Comparison of ENCODE assay signal across 14 mouse cellular contexts in the genomic region with DNA sequence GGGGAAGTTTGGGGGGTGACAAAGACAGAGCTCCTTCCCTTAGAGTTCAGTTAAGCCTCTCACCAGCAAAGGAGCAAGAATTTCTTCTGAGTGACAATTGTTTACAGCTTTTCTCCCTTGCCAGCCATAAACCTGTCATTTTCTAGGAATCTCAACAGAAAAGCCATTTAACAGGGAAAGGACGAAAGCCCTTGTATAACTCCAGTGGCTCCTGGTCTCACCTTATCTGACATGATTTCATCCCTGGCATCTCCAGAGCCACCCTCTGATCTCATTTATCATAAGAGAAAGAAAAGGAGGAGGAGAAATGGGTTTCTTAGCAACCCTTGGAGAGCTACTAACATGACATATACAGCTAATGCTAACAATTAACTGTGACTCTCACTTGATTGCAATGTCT. TPM values are rescaled to one million over a fixed set of nuclear protein-coding genes. Genes with fewer than 3 reads are reported as not detected.
DNase-seq lines count a peak whose midpoint lies in the region; ATAC-seq and TF ChIP-seq lines count a peak whose summit lies in the region.
"Had no signal": no experiment of that assay in that cellular context is flagged by ENCODE, and none has a peak within 500 bp of the region (broad histone marks: within the 10 kb centered on the region; RNA-seq: fewer than 3 reads in every experiment).

No protein-coding gene starts in this region.

- no peak for ATAC-seq in heart, embryonic 13.5 days (ENCODE audit: extremely low read depth, insufficient number of reproducible peaks, low FRiP score, low TSS enrichment)
- ATAC-seq in kidney, embryonic 16.5 days (ENCODE audit: low FRiP score, low TSS enrichment): no peak
- ATAC-seq: liver, postnatal 0 days; midbrain, embryonic 15.5 days had no signal

- peak overlapping the region; percentile 53 for H3K27ac ChIP-seq in heart, embryonic 13.5 days (replicated peaks)
- peak overlapping the region; percentile 61 for H3K27ac ChIP-seq in kidney, embryonic 16.5 days (ENCODE audit: low read length)
- H3K27ac ChIP-seq in cortical plate, adult 2 months (ENCODE audit: insufficient read depth, low read length): 0 out of 2 replicates have a peak overlapping the region, but pooled peaks have one; percentile 2
- H3K27ac ChIP-seq: hindbrain, embryonic 13.5 days; midbrain, embryonic 15.5 days; neural tube, embryonic 12.5 days had no signal

- no peaks in the 10 kb centered on the region for H3K36me3 ChIP-seq in heart, embryonic 13.5 days
- no peaks in the 10 kb centered on the region for H3K36me3 ChIP-seq in kidney, embryonic 16.5 days (ENCODE audit: insufficient read depth, low read length)
- H3K36me3 ChIP-seq: hindbrain, embryonic 13.5 days; midbrain, embryonic 15.5 days; neural tube, embryonic 12.5 days had no signal

- no peak overlapping the region for H3K9ac ChIP-seq in heart, embryonic 13.5 days
- H3K9ac ChIP-seq in kidney, embryonic 16.5 days (replicated peaks; ENCODE audit: low read length): no peak overlapping the region
- H3K9ac ChIP-seq: hindbrain, embryonic 13.5 days; liver, postnatal 0 days; midbrain, embryonic 15.5 days; neural tube, embryonic 12.5 days had no signal

- no peak overlapping the region for H3K4me3 ChIP-seq in heart, embryonic 13.5 days
- H3K4me3 ChIP-seq in kidney, embryonic 16.5 days (ENCODE audit: low read length): no peak overlapping the region
- no peak overlapping the region for H3K4me3 ChIP-seq in cortical plate, adult 2 months (ENCODE audit: insufficient read depth, low read length)
- H3K4me3 ChIP-seq: hindbrain, embryonic 13.5 days; midbrain, embryonic 15.5 days; neural tube, embryonic 12.5 days had no signal

- H3K9me3 ChIP-seq in heart, embryonic 13.5 days: no peaks in the 10 kb centered on the region
- no peaks in the 10 kb centered on the region for H3K9me3 ChIP-seq in kidney, embryonic 16.5 days (ENCODE audit: low read length)
- H3K9me3 ChIP-seq: hindbrain, embryonic 13.5 days; midbrain, embryonic 15.5 days; neural tube, embryonic 12.5 days had no signal

- H3K4me2 ChIP-seq in heart, embryonic 13.5 days: no peak overlapping the region
- H3K4me2 ChIP-seq in kidney, embryonic 16.5 days (replicated peaks; ENCODE audit: low read depth, low read length): no peak overlapping the region
- H3K4me2 ChIP-seq: hindbrain, embryonic 13.5 days; midbrain, embryonic 15.5 days; neural tube, embryonic 12.5 days had no signal

- H3K4me1 ChIP-seq in heart, embryonic 13.5 days: peaks cover 73% of the 10 kb centered on the region
- H3K4me1 ChIP-seq in kidney, embryonic 16.5 days (ENCODE audit: insufficient read depth, low read length): peaks cover 64% of the 10 kb centered on the region
- peaks cover 7% of the 10 kb centered on the region for H3K4me1 ChIP-seq in cortical plate, adult 2 months (ENCODE audit: control insufficient read depth, insufficient read depth, low read length)
- H3K4me1 ChIP-seq: midbrain, embryonic 15.5 days had no signal

- 0 out of 2 replicates have a peak, but pooled peaks cover 4% of the 10 kb centered on the region for H3K27me3 ChIP-seq in heart, embryonic 13.5 days (replicated peaks)
- no peaks in the 10 kb centered on the region for H3K27me3 ChIP-seq in kidney, embryonic 16.5 days (ENCODE audit: insufficient read depth, low read length)
- H3K27me3 ChIP-seq: midbrain, embryonic 15.5 days had no signal

- DNase-seq in heart, adult 11 months: no peak
- DNase-seq in kidney, postnatal 4 days: no peak
- peak; percentile 51 for DNase-seq in 3T3-L1 (ENCODE audit: low read depth, low spot score)
- DNase-seq in ovary, adult 18-20 months (ENCODE audit: low spot score): no peak
- DNase-seq in left cerebral cortex, adult 8-10 months (ENCODE audit: low spot score in 2 of 2): no peak
- DNase-seq: adrenal gland, adult 8-10 months; cerebellum, adult 2 months; liver, postnatal 0 days had no signal

- TF ChIP-seq POLR2A in cortical plate, adult 2 months (IDR thresholded peaks at IDR 0.05; ENCODE audit: extremely low read depth, insufficient read depth, low read length): no peak

- no peak for TF ChIP-seq CTCF in cortical plate, adult 2 months (IDR thresholded peaks at IDR 0.05; ENCODE audit: extremely low read depth, insufficient read depth, low read length)

- WGBS in heart, embryonic 13.5 days: 73% methylated on average over 1 of the region's 1 CpGs
- WGBS in kidney, embryonic 16.5 days: 64% methylated on average over 1 of the region's 1 CpGs

RNA-seq across cellular contexts. Expression of gene Smad3, which starts 33.9 kb away (rescaled TPM):
- polyA plus RNA-seq in heart, embryonic 13.5 days (2015; fragmentation: Nextera tagmentation; extraction: Ambion mirVana): 11.3 and 11.9 TPM in 2 replicates
- 27.8 and 27.9 TPM in 2 replicates for polyA plus RNA-seq in kidney, embryonic 16.5 days (2015; fragmentation: Nextera tagmentation; extraction: Ambion mirVana)
- polyA plus RNA-seq in cortical plate, adult 2 months (2012; rRNA removed): 40.3 and 46.8 TPM in 2 replicates
- total RNA-seq in left cerebral cortex, adult 8-10 months (2022): 10 to 100 TPM; 52.3 to 57.3 (median 56.8) TPM

Comparison
In these comparisons a context has a peak if more than half of its experiments do, and no peak if none do; other contexts are left out.
1. H3K27ac ChIP-seq: peak in every context shown above with its lines; median percentile 61 in kidney, embryonic 16.5 days; 53 in heart, embryonic 13.5 days; 2 in cortical plate, adult 2 months.